Mouse (Mus musculus): ENCODE data around the gene Sdhd. TPM values are rescaled to one million over a fixed set of nuclear protein-coding genes. Genes with fewer than 3 reads are reported as not detected.
"Not testable (repeated sequence)": the region's sequence is repeated elsewhere in the genome, so short reads cannot be mapped to it uniquely, and the experiment has no call there.

The Sdhd gene
- polyA plus RNA-seq, 2 experiments = 170 to 266 TPM

GRCm38 (mm10) chr9:50632016-50632688 lies 28.5 kb upstream of the Sdhd start:
- Histone ChIP-seq H3K27ac (replicated peaks; ENCODE audit: low read depth, low read length) (no peak overlapping the region), H3K9me3 (ENCODE audit: control insufficient read depth, low read length) (no peaks in the 10 kb centered on the region), H3K4me3 (replicated peaks; ENCODE audit: low read length) (no peak overlapping the region), H3K4me1 (ENCODE audit: control insufficient read depth, insufficient read depth, low read length) (no peaks in the 10 kb centered on the region), H3K27me3 (ENCODE audit: control insufficient read depth, insufficient read depth, low read length) (no peaks in the 10 kb centered on the region), H3K9ac (ENCODE audit: low read depth, low read length, severe bottlenecking) (no peak overlapping the region), H3K4me2 (replicated peaks; ENCODE audit: low read depth, low read length, severe bottlenecking) (no peak overlapping the region), H3K36me3 (ENCODE audit: control insufficient read depth, insufficient read depth, low read length) (peaks cover 33% of the 10 kb centered on the region)
- no peak for ATAC-seq (ENCODE audit: low FRiP score, low read depth)
- TF ChIP-seq POLR2A (IDR thresholded peaks at IDR 0.05; ENCODE audit: borderline replicate concordance, extremely low read depth, insufficient read depth, insufficient read length) = no peak
- 85% methylated on average over 6 of the region's 6 CpGs for WGBS
- no peak for DNase-seq (ENCODE audit: low spot score)

- not testable (repeated sequence) for H3K9me3 ChIP-seq (ENCODE audit: control insufficient read depth, low read length); ATAC-seq (ENCODE audit: low FRiP score, low read depth); H3K4me3 ChIP-seq (replicated peaks; ENCODE audit: low read length); H3K27me3 ChIP-seq (ENCODE audit: control insufficient read depth, insufficient read depth, low read length); DNase-seq (ENCODE audit: low spot score); H3K9ac ChIP-seq (ENCODE audit: low read depth, low read length, severe bottlenecking); H3K27ac ChIP-seq (replicated peaks; ENCODE audit: low read depth, low read length); H3K4me1 ChIP-seq (ENCODE audit: control insufficient read depth, insufficient read depth, low read length); H3K4me2 ChIP-seq (replicated peaks; ENCODE audit: low read depth, low read length, severe bottlenecking)
- H3K36me3 ChIP-seq (ENCODE audit: control insufficient read depth, insufficient read depth, low read length) = peaks cover 24% of the 10 kb centered on the region
- WGBS = 82% methylated on average over 6 of the region's 8 CpGs
Observed at GRCm38 (mm10) chr9:50630903-50631302, 27.3 kb upstream of the Sdhd start.

DNA sequence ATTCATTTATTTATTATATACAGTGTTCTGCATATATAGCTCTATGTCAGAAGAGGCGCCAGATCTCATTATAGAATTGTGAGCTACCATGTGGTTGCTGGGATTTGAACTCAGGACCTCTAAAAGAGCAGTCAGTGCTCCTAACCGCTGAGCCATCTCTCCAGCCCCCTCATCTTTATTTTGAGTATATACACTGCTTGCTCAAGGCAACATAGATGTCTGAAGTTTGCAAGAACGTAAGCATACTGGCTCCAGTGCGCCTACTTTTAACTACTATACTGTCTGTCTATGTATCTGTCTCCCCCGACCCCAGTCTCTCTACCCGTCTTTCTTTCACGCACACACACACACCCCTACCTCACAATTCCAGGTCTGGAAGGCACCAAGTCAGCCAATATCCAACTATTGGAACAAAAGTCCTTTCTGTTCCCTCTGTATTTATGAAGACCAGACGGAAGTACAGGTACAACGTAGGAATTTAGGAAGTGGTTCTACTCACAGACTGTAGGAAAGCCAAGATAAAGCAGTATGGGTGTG lies 14.2 kb upstream of the Sdhd start:
- DNase-seq (ENCODE audit: low spot score) (no peak), ATAC-seq (ENCODE audit: low FRiP score, low read depth) (no peak)
- peak overlapping the region; percentile 74 for H3K4me2 ChIP-seq (replicated peaks; ENCODE audit: low read depth, low read length, severe bottlenecking)
- no peak overlapping the region for H3K27ac ChIP-seq (replicated peaks; ENCODE audit: low read depth, low read length)
- peaks cover 8% of the 10 kb centered on the region for H3K4me1 ChIP-seq (ENCODE audit: control insufficient read depth, insufficient read depth, low read length)
- no peak overlapping the region for H3K9ac ChIP-seq (ENCODE audit: low read depth, low read length, severe bottlenecking)
- H3K4me3 ChIP-seq (replicated peaks; ENCODE audit: low read length) = peak overlapping the region; percentile 67
- no peaks in the 10 kb centered on the region for H3K27me3 ChIP-seq (ENCODE audit: control insufficient read depth, insufficient read depth, low read length)
- H3K36me3 ChIP-seq (ENCODE audit: control insufficient read depth, insufficient read depth, low read length) = peaks cover 22% of the 10 kb centered on the region
- no peaks in the 10 kb centered on the region for H3K9me3 ChIP-seq (ENCODE audit: control insufficient read depth, low read length)
- WGBS = 58% methylated on average over 9 of the region's 9 CpGs
- TF ChIP-seq POLR2A (IDR thresholded peaks at IDR 0.05; ENCODE audit: borderline replicate concordance, extremely low read depth, insufficient read depth, insufficient read length) = no peak

DNA sequence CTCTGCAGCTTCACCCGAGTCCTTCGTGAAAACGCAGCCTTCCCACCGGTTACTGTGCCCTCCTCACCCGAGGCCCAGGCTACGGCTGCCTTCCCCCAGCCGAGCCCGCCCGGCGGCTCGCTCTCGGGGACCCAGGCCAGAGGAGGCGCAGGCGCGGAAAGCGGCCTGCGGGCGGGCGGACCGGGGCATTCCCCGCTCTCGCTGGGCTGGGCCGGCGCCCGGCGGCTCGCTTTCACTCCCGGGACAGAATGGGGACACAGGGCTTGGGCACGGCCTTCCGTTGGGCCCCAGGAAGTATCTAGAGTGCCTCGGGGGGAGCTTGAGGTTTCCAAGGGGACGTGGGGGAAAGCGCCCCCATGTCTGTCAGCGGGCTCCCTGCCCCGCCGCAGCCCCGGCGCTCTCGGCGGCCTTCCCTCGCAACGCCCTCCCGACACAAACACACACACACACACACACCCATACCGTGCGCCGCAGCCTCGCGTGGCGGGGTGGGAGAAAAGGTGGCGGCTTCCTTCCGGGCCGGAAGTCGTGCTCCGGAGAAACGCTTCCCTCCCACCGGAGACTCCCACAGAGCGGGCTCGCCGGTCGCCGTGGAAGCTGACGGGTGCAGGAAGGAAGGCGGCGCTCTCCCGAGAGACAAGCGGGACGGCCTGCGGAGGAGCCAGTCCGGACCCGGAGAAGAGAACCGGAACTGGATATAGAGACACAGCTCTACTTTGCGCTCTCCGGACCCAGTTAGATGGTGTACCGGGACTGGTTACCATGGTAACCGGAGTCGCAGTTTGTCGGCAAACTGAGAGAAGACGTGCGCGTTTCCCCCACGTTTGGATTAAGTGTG lies 13.4 kb upstream of the Sdhd start, which contains the start of the genes Pih1d2 and Nkapd1:
Pih1d2 (plus strand) TSS at position 556 of the 838 bp plus-strand sequence.
Nkapd1 (minus strand) TSS at position 699 of the 838 bp plus-strand sequence.
- Histone ChIP-seq H3K27ac (replicated peaks; ENCODE audit: low read depth, low read length) (peak within 1 kb of the TSS; percentile 89), H3K36me3 (ENCODE audit: control insufficient read depth, insufficient read depth, low read length) (peaks cover 31% of the 10 kb centered on the region), H3K9ac (ENCODE audit: low read depth, low read length, severe bottlenecking) (peak within 1 kb of the TSS; percentile 87), H3K27me3 (ENCODE audit: control insufficient read depth, insufficient read depth, low read length) (no peaks in the 10 kb centered on the region), H3K4me3 (replicated peaks; ENCODE audit: low read length) (peak within 1 kb of the TSS; percentile 67), H3K9me3 (ENCODE audit: control insufficient read depth, low read length) (no peaks in the 10 kb centered on the region), H3K4me2 (replicated peaks; ENCODE audit: low read depth, low read length, severe bottlenecking) (peak within 1 kb of the TSS; percentile 74), H3K4me1 (ENCODE audit: control insufficient read depth, insufficient read depth, low read length) (peaks cover 8% of the 10 kb centered on the region)
- DNase-seq (ENCODE audit: low spot score) (peak; percentile 92), ATAC-seq (ENCODE audit: low FRiP score, low read depth) (peak; percentile 94)
- WGBS = under 1% methylated on average over 68 of the region's 81 CpGs
- TF ChIP-seq POLR2A (IDR thresholded peaks at IDR 0.05; ENCODE audit: borderline replicate concordance, extremely low read depth, insufficient read depth, insufficient read length) = 0 out of 2 replicates have a peak, but pooled peaks have one; percentile 8

- DNase-seq (ENCODE audit: low spot score) (no peak), ATAC-seq (ENCODE audit: low FRiP score, low read depth) (no peak)
- Histone ChIP-seq H3K9me3 (ENCODE audit: control insufficient read depth, low read length) (no peaks in the 10 kb centered on the region), H3K9ac (ENCODE audit: low read depth, low read length, severe bottlenecking) (peak overlapping the region; percentile 87), H3K27me3 (ENCODE audit: control insufficient read depth, insufficient read depth, low read length) (no peaks in the 10 kb centered on the region), H3K36me3 (ENCODE audit: control insufficient read depth, insufficient read depth, low read length) (peaks cover 36% of the 10 kb centered on the region), H3K4me3 (replicated peaks; ENCODE audit: low read length) (peak overlapping the region; percentile 67), H3K27ac (replicated peaks; ENCODE audit: low read depth, low read length) (no peak overlapping the region), H3K4me2 (replicated peaks; ENCODE audit: low read depth, low read length, severe bottlenecking) (peak overlapping the region; percentile 74), H3K4me1 (ENCODE audit: control insufficient read depth, insufficient read depth, low read length) (peaks cover 8% of the 10 kb centered on the region)
- TF ChIP-seq POLR2A (IDR thresholded peaks at IDR 0.05; ENCODE audit: borderline replicate concordance, extremely low read depth, insufficient read depth, insufficient read length) = no peak
- WGBS = 38% methylated on average over 11 of the region's 11 CpGs
Observed at GRCm38 (mm10) chr9:50616161-50616560, 12.5 kb upstream of the Sdhd start.
